12 mouse cellular contexts compared by ENCODE assay signal in the genomic region with DNA sequence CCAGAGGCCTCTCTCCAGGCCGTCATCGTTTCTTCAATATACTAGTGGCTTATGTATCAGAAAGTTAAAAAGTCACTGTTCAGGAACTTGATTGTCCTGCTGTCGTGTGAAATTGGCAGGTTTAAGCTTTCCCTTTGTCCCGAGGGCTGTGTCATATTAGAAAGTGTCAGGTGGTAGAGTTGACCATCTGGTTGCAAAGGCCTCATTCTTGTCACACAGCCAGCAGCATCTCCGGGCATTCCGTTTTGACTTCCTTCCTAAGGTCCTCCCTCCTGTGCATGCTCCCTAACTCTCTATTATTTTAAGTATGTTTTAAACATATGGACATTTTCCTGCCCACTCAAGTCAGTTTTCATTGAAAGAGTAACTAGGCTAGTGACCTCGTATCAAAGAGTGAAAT. TPM values are rescaled to one million over a fixed set of nuclear protein-coding genes. Genes with fewer than 3 reads are reported as not detected.
A peak's percentile ranks its signal among the peaks of the same experiment; 100 is the strongest.
DNase-seq lines count a peak whose midpoint lies in the region; ATAC-seq and TF ChIP-seq lines count a peak whose summit lies in the region.
"Had no signal": no experiment of that assay in that cellular context is flagged by ENCODE, and none has a peak within 500 bp of the region (broad histone marks: within the 10 kb centered on the region; RNA-seq: fewer than 3 reads in every experiment).

No protein-coding gene starts in this region.

- no peak for TF ChIP-seq EP300 in stomach, postnatal 0 days (optimal IDR thresholded peaks at IDR 0.05)

- H3K4me3 ChIP-seq in heart, embryonic 12.5 days: no peak overlapping the region
- H3K4me3 ChIP-seq in heart, embryonic 10.5 days: no peak overlapping the region
- H3K4me3 ChIP-seq in stomach, postnatal 0 days (ENCODE audit: low read depth, low read length): no peak overlapping the region
- H3K4me3 ChIP-seq: myocyte had no signal

- no peak overlapping the region for H3K9ac ChIP-seq in heart, embryonic 12.5 days
- no peak overlapping the region for H3K9ac ChIP-seq in stomach, postnatal 0 days (ENCODE audit: low read length)
- H3K9ac ChIP-seq: liver, embryonic 14.5 days had no signal

- H3K4me2 ChIP-seq in heart, embryonic 12.5 days: no peak overlapping the region
- no peak overlapping the region for H3K4me2 ChIP-seq in stomach, postnatal 0 days (replicated peaks; ENCODE audit: low read depth)

- H3K4me1 ChIP-seq in heart, embryonic 12.5 days (replicated peaks): peaks cover 35% of the 10 kb centered on the region
- peaks cover 29% of the 10 kb centered on the region for H3K4me1 ChIP-seq in heart, embryonic 10.5 days
- peaks cover 2% of the 10 kb centered on the region; the same call in 1 of the 2 replicates for H3K4me1 ChIP-seq in stomach, postnatal 0 days (replicated peaks; ENCODE audit: control insufficient read depth, insufficient read depth)

- no peaks in the 10 kb centered on the region for H3K27me3 ChIP-seq in heart, embryonic 12.5 days (replicated peaks)
- no peaks in the 10 kb centered on the region for H3K27me3 ChIP-seq in heart, embryonic 10.5 days (ENCODE audit: insufficient read depth, poor library complexity, severe bottlenecking)
- no peaks in the 10 kb centered on the region for H3K27me3 ChIP-seq in stomach, postnatal 0 days (ENCODE audit: control insufficient read depth, insufficient read depth, low read length)

- peaks cover 75% of the 10 kb centered on the region for H3K36me3 ChIP-seq in heart, embryonic 12.5 days
- H3K36me3 ChIP-seq in heart, embryonic 10.5 days: peaks cover 76% of the 10 kb centered on the region
- H3K36me3 ChIP-seq in stomach, postnatal 0 days (ENCODE audit: control insufficient read depth, insufficient read depth, low read length): peaks cover 9% of the 10 kb centered on the region

- 77% methylated on average over 7 of the region's 7 CpGs for WGBS in heart, embryonic 12.5 days
- WGBS in heart, embryonic 10.5 days: 81% methylated on average over 7 of the region's 7 CpGs
- 69% methylated on average over 7 of the region's 7 CpGs for WGBS in stomach, postnatal 0 days

- no peak for TF ChIP-seq CTCF in stomach, postnatal 0 days (IDR thresholded peaks at IDR 0.05; ENCODE audit: low read depth)

- H3K9me3 ChIP-seq in heart, embryonic 12.5 days (replicated peaks): no peaks in the 10 kb centered on the region
- no peaks in the 10 kb centered on the region for H3K9me3 ChIP-seq in heart, embryonic 10.5 days
- H3K9me3 ChIP-seq in stomach, postnatal 0 days (ENCODE audit: control insufficient read depth, low read length): no peaks in the 10 kb centered on the region

- H3K27ac ChIP-seq in heart, embryonic 12.5 days (ENCODE audit: poor library complexity, severe bottlenecking): peak overlapping the region; percentile 44
- no peak overlapping the region for H3K27ac ChIP-seq in heart, embryonic 10.5 days
- H3K27ac ChIP-seq in stomach, postnatal 0 days (replicated peaks): no peak overlapping the region
- H3K27ac ChIP-seq: liver, embryonic 14.5 days had no signal

- intact Hi-C loops in left cerebral cortex, postnatal 4 days (cut with DNase I): no loop called here
- intact Hi-C loops in left cerebral cortex, postnatal 36 days (cut with DNase I): loop anchor here (5.0 to 10.0 kb wide), 2 partner anchors 186 to 989 kb away; no protein-coding TSS in a partner anchor

- no peak for ATAC-seq in heart, embryonic 12.5 days (ENCODE audit: insufficient number of reproducible peaks, low FRiP score)
- ATAC-seq in stomach, postnatal 0 days (ENCODE audit: low FRiP score, low TSS enrichment): no peak

- no peak for DNase-seq in heart, embryonic 10.5 days (ENCODE audit: low spot score)
- peak; percentile 40 for DNase-seq in left cerebral cortex, postnatal 4 days
- DNase-seq in left cerebral cortex, postnatal 36 days (ENCODE audit: low spot score in 2 of 2): no peak
- peak; percentile 74 for DNase-seq in cerebellum, adult 11-12 months
- peak; percentile 47 for DNase-seq in heart, postnatal 4 days
- no peak for DNase-seq in stomach, postnatal 0 days (ENCODE audit: low spot score)
- DNase-seq in thymus, postnatal 25 days: no peak

RNA-seq across cellular contexts. Expression of a gene that starts 6.2 kb away (rescaled TPM):
- 43.6 and 45.4 TPM in 2 replicates for polyA plus RNA-seq in heart, embryonic 12.5 days (2016; fragmentation: Nextera tagmentation; extraction: Ambion mirVana)
- 56.7 and 78.1 TPM in 2 replicates for polyA plus RNA-seq in heart, embryonic 10.5 days (2016; fragmentation: Nextera tagmentation; extraction: Ambion mirVana)
- total RNA-seq in left cerebral cortex, postnatal 4 days (2021): 10 to 100 TPM; 10.3 to 11.9 TPM
- 10 to 100 TPM; 10.9 to 13.0 TPM for total RNA-seq in left cerebral cortex, postnatal 36 days (2021)
- 10 to 100 TPM; 14.5 to 14.6 TPM for total RNA-seq in heart, postnatal 4 days (2021)
- polyA plus RNA-seq in stomach, postnatal 0 days (2015; fragmentation: Nextera tagmentation; extraction: Ambion mirVana): 42.3 and 43.8 TPM in 2 replicates

RNA-seq across cellular contexts. Expression of a gene that starts 6.3 kb away (rescaled TPM):
- 13.7 and 14.0 TPM in 2 replicates for polyA plus RNA-seq in heart, embryonic 12.5 days (2016; fragmentation: Nextera tagmentation; extraction: Ambion mirVana)
- 13.7 and 17.3 TPM in 2 replicates for polyA plus RNA-seq in heart, embryonic 10.5 days (2016; fragmentation: Nextera tagmentation; extraction: Ambion mirVana)
- 10 to 100 TPM; 60.9 to 70.9 TPM for total RNA-seq in left cerebral cortex, postnatal 4 days (2021)
- 10 to 100 TPM; 25.4 to 27.9 TPM for total RNA-seq in left cerebral cortex, postnatal 36 days (2021)
- total RNA-seq in heart, postnatal 4 days (2021): 10 to 100 TPM; 29.0 to 33.2 TPM
- 3.0 and 3.5 TPM in 2 replicates for polyA plus RNA-seq in stomach, postnatal 0 days (2015; fragmentation: Nextera tagmentation; extraction: Ambion mirVana)

RNA-seq across cellular contexts. Expression of a gene that starts 16.7 kb away (rescaled TPM):
- polyA plus RNA-seq in heart, embryonic 12.5 days (2016; fragmentation: Nextera tagmentation; extraction: Ambion mirVana): 199 and 207 TPM in 2 replicates
- 142 and 213 TPM in 2 replicates for polyA plus RNA-seq in heart, embryonic 10.5 days (2016; fragmentation: Nextera tagmentation; extraction: Ambion mirVana)
- under 1 TPM in 1 of 2 experiments, not detected in 1; 0.58 TPM for total RNA-seq in left cerebral cortex, postnatal 4 days (2021)
- not detected for total RNA-seq in left cerebral cortex, postnatal 36 days (2021)
- 100 to 1,000 TPM; 207 to 216 TPM for total RNA-seq in heart, postnatal 4 days (2021)
- polyA plus RNA-seq in stomach, postnatal 0 days (2015; fragmentation: Nextera tagmentation; extraction: Ambion mirVana): 7.2 and 7.6 TPM in 2 replicates
- total RNA-seq: megakaryocyte-erythroid progenitor cell, adult 5-6 weeks had no signal

RNA-seq across cellular contexts. Expression of a gene that starts 35.3 kb away (rescaled TPM):
- 4.5 and 5.7 TPM in 2 replicates for polyA plus RNA-seq in heart, embryonic 12.5 days (2016; fragmentation: Nextera tagmentation; extraction: Ambion mirVana)
- 0.43 and 0.67 TPM in 2 replicates for polyA plus RNA-seq in heart, embryonic 10.5 days (2016; fragmentation: Nextera tagmentation; extraction: Ambion mirVana)
- total RNA-seq in left cerebral cortex, postnatal 4 days (2021): under 1 TPM in 1 of 2 experiments, not detected in 1; 0.10 TPM
- total RNA-seq in left cerebral cortex, postnatal 36 days (2021): not detected
- under 1 TPM; 0.36 to 0.47 TPM for total RNA-seq in heart, postnatal 4 days (2021)
- 0.41 and 0.51 TPM in 2 replicates for polyA plus RNA-seq in stomach, postnatal 0 days (2015; fragmentation: Nextera tagmentation; extraction: Ambion mirVana)
- polyA plus RNA-seq: myocyte had no signal

RNA-seq across cellular contexts. Expression of a gene that starts 38.7 kb away (rescaled TPM):
- polyA plus RNA-seq in heart, embryonic 12.5 days (2016; fragmentation: Nextera tagmentation; extraction: Ambion mirVana): 0.09 and 0.36 TPM in 2 replicates
- 0.20 and 0.26 TPM in 2 replicates for polyA plus RNA-seq in heart, embryonic 10.5 days (2016; fragmentation: Nextera tagmentation; extraction: Ambion mirVana)
- total RNA-seq in left cerebral cortex, postnatal 4 days (2021): under 1 TPM; 0.20 to 0.22 TPM
- under 1 TPM; 0.34 to 0.59 TPM for total RNA-seq in left cerebral cortex, postnatal 36 days (2021)
- total RNA-seq in heart, postnatal 4 days (2021): under 1 TPM; 0.14 to 0.21 TPM
- 3.3 and 3.5 TPM in 2 replicates for polyA plus RNA-seq in stomach, postnatal 0 days (2015; fragmentation: Nextera tagmentation; extraction: Ambion mirVana)
- total RNA-seq: gastrocnemius, postnatal 4 days had no signal
- polyA plus RNA-seq: myocyte had no signal

Comparison
In these comparisons a context has a peak if more than half of its experiments do, and no peak if none do; other contexts are left out.
1. DNase-seq: peak in left cerebral cortex, postnatal 4 days (single experiment), cerebellum, adult 11-12 months (single experiment) and heart, postnatal 4 days (single experiment); none in heart, embryonic 10.5 days (single experiment), left cerebral cortex, postnatal 36 days (0 of 2), stomach, postnatal 0 days (single experiment) and thymus, postnatal 25 days (single experiment).
2. RNA of a gene that starts 16.7 kb away (total RNA-seq): 207 to 216 TPM in heart, postnatal 4 days; 0.58 TPM in left cerebral cortex, postnatal 4 days and not detected in left cerebral cortex, postnatal 36 days; every median in the first group is over 100 times any median in the second.